22 mouse cellular contexts compared by ENCODE assay signal in the genomic region with DNA sequence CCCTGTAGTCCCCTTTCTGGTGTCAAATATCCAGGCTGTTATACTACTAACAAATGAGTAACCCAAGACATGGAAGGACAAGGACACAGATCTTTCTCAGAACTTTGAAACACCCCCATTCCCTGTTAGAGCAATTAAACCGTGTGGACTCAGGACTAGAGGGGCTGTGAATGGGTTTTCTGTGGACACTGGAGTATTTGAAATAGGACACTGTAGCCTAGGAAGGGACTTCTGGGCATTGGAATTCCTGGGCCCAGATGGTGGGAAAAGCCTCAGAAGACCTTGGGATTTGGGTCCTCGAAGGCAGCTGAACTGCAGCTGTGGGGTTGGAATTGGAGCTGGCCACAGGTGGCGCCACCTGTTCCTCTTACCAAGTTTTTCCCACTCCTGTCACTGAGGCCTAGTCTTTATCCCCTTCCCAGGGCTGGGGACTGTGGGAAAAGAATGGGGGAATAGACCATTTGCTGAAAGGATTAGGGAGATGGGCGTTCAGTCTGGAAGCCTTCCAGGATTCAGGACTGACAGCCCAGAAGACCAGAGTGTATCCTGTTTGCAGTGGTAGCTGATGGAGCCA. TPM values are rescaled to one million over a fixed set of nuclear protein-coding genes. Genes with fewer than 3 reads are reported as not detected.
DNase-seq lines count a peak whose midpoint lies in the region; ATAC-seq and TF ChIP-seq lines count a peak whose summit lies in the region.
"Had no signal": no experiment of that assay in that cellular context is flagged by ENCODE, and none has a peak within 500 bp of the region (broad histone marks: within the 10 kb centered on the region; RNA-seq: fewer than 3 reads in every experiment).

No protein-coding gene starts in this region.

- no peak overlapping the region for H3K4me3 ChIP-seq in kidney, embryonic 15.5 days (replicated peaks)
- no peak overlapping the region for H3K4me3 ChIP-seq in embryonic facial prominence, embryonic 12.5 days
- H3K4me3 ChIP-seq in limb, embryonic 14.5 days (replicated peaks; ENCODE audit: low read length), result no peak overlapping the region
- no peak overlapping the region for H3K4me3 ChIP-seq in heart, embryonic 11.5 days (ENCODE audit: low read depth, low read length)
- H3K4me3 ChIP-seq: heart, adult 2 months; hindbrain, embryonic 10.5 days; liver, embryonic 13.5 days had no signal

- DNase-seq in kidney, adult 9 months, result no peak
- DNase-seq in R1 (ENCODE audit: low read depth, low spot score), result peak; percentile 10
- peak; percentile 68 for DNase-seq in limb, embryonic 14.5 days (ENCODE audit: low spot score)
- no peak for DNase-seq in adrenal gland, postnatal 25 days
- DNase-seq: adrenal gland, postnatal 36 days; cerebellum, adult 18-20 months; cerebellum, postnatal 36 days; heart, adult 2 months; kidney, adult 18-20 months; liver, embryonic 13.5 days; lung, embryonic 14.5 days; right cerebral cortex, adult 18-20 months; thymus, postnatal 14 days had no signal

- no peaks in the 10 kb centered on the region for H3K4me1 ChIP-seq in kidney, embryonic 15.5 days
- H3K4me1 ChIP-seq in embryonic facial prominence, embryonic 12.5 days, result no peaks in the 10 kb centered on the region
- no peaks in the 10 kb centered on the region for H3K4me1 ChIP-seq in limb, embryonic 14.5 days (ENCODE audit: control insufficient read depth, insufficient read depth, low read length)
- no peaks in the 10 kb centered on the region for H3K4me1 ChIP-seq in heart, embryonic 11.5 days (ENCODE audit: control insufficient read depth, insufficient read depth, low read length)
- H3K4me1 ChIP-seq: liver, embryonic 13.5 days had no signal

- no peak overlapping the region for H3K27ac ChIP-seq in kidney, embryonic 15.5 days
- H3K27ac ChIP-seq in embryonic facial prominence, embryonic 12.5 days, result no peak overlapping the region
- no peak overlapping the region for H3K27ac ChIP-seq in limb, embryonic 14.5 days (replicated peaks; ENCODE audit: low read depth, low read length)
- H3K27ac ChIP-seq in heart, embryonic 11.5 days (ENCODE audit: low read depth, low read length), result no peak overlapping the region
- H3K27ac ChIP-seq: heart, adult 2 months; hindbrain, embryonic 10.5 days; liver, embryonic 13.5 days; macrophage had no signal

- H3K27me3 ChIP-seq in kidney, embryonic 15.5 days, result no peaks in the 10 kb centered on the region
- H3K27me3 ChIP-seq in embryonic facial prominence, embryonic 12.5 days, result no peaks in the 10 kb centered on the region
- H3K27me3 ChIP-seq in limb, embryonic 14.5 days (ENCODE audit: control insufficient read depth, insufficient read depth, low read length), result no peaks in the 10 kb centered on the region
- no peaks in the 10 kb centered on the region for H3K27me3 ChIP-seq in heart, embryonic 11.5 days (ENCODE audit: control insufficient read depth, insufficient read depth, low read length)
- H3K27me3 ChIP-seq: liver, embryonic 13.5 days; Patski had no signal

- TF ChIP-seq POLR2A in limb, embryonic 14.5 days (IDR thresholded peaks at IDR 0.05; ENCODE audit: borderline replicate concordance, extremely low read depth, insufficient read depth, insufficient read length), result no peak

- H3K9ac ChIP-seq in kidney, embryonic 15.5 days, result no peak overlapping the region
- H3K9ac ChIP-seq in embryonic facial prominence, embryonic 12.5 days, result no peak overlapping the region
- no peak overlapping the region for H3K9ac ChIP-seq in limb, embryonic 14.5 days (ENCODE audit: low read depth, low read length, severe bottlenecking)
- H3K9ac ChIP-seq in heart, embryonic 11.5 days (ENCODE audit: low read depth, low read length), result no peak overlapping the region
- H3K9ac ChIP-seq: liver, embryonic 13.5 days; lung, embryonic 14.5 days had no signal

- no peak overlapping the region for H3K4me2 ChIP-seq in kidney, embryonic 15.5 days
- no peak overlapping the region for H3K4me2 ChIP-seq in embryonic facial prominence, embryonic 12.5 days (replicated peaks)
- no peak overlapping the region for H3K4me2 ChIP-seq in limb, embryonic 14.5 days (replicated peaks; ENCODE audit: low read depth, low read length, severe bottlenecking)
- H3K4me2 ChIP-seq in heart, embryonic 11.5 days, result no peak overlapping the region
- H3K4me2 ChIP-seq: liver, embryonic 13.5 days; lung, embryonic 14.5 days; midbrain, embryonic 11.5 days had no signal

- ATAC-seq in kidney, embryonic 15.5 days (replicated peaks; ENCODE audit: low FRiP score), result 0 out of 2 replicates have a peak, but pooled peaks have one; percentile 36
- ATAC-seq in embryonic facial prominence, embryonic 12.5 days (ENCODE audit: insufficient number of reproducible peaks, insufficient read depth, low FRiP score, low TSS enrichment), result peak; percentile 23; the same call in 1 of the 2 replicates
- peak; percentile 87 for ATAC-seq in limb, embryonic 14.5 days (ENCODE audit: low FRiP score, low read depth)
- no peak for ATAC-seq in heart, embryonic 11.5 days (replicated peaks; ENCODE audit: insufficient number of reproducible peaks, low FRiP score, low TSS enrichment)
- ATAC-seq: forebrain, embryonic 14.5 days; Patski had no signal

- no peaks in the 10 kb centered on the region for H3K36me3 ChIP-seq in kidney, embryonic 15.5 days
- H3K36me3 ChIP-seq in embryonic facial prominence, embryonic 12.5 days, result no peaks in the 10 kb centered on the region
- H3K36me3 ChIP-seq in limb, embryonic 14.5 days (ENCODE audit: control insufficient read depth, insufficient read depth, low read length), result no peaks in the 10 kb centered on the region
- no peaks in the 10 kb centered on the region for H3K36me3 ChIP-seq in heart, embryonic 11.5 days (ENCODE audit: control insufficient read depth, insufficient read depth, low read length)
- H3K36me3 ChIP-seq: hindbrain, embryonic 10.5 days; liver, embryonic 13.5 days had no signal

- H3K9me3 ChIP-seq in kidney, embryonic 15.5 days (replicated peaks), result no peaks in the 10 kb centered on the region
- no peaks in the 10 kb centered on the region for H3K9me3 ChIP-seq in embryonic facial prominence, embryonic 12.5 days
- H3K9me3 ChIP-seq in limb, embryonic 14.5 days (ENCODE audit: control insufficient read depth, low read length), result no peaks in the 10 kb centered on the region
- no peaks in the 10 kb centered on the region for H3K9me3 ChIP-seq in heart, embryonic 11.5 days (replicated peaks; ENCODE audit: control insufficient read depth, low read length)
- H3K9me3 ChIP-seq: liver, embryonic 13.5 days had no signal

- WGBS in kidney, embryonic 15.5 days, result 62% methylated on average over 4 of the region's 4 CpGs
- 68% methylated on average over 4 of the region's 4 CpGs for WGBS in embryonic facial prominence, embryonic 12.5 days
- WGBS in limb, embryonic 14.5 days, result 67% methylated on average over 4 of the region's 4 CpGs
- 78% methylated on average over 4 of the region's 4 CpGs for WGBS in heart, embryonic 11.5 days (ENCODE audit: insufficient replicate concordance)

RNA-seq across cellular contexts. Expression of a gene that starts 37.2 kb away (rescaled TPM):
- 6.5 and 7.7 TPM in 2 replicates for polyA plus RNA-seq in kidney, embryonic 15.5 days (2015; fragmentation: Nextera tagmentation; extraction: Ambion mirVana)
- polyA plus RNA-seq in embryonic facial prominence, embryonic 12.5 days (2016; fragmentation: Nextera tagmentation; extraction: Ambion mirVana), result 22.1 and 22.2 TPM in 2 replicates
- polyA plus RNA-seq in limb, embryonic 14.5 days (2012; rRNA removed), result 13.6 TPM in 2 replicates
- 21.5 and 22.9 TPM in 2 replicates for polyA plus RNA-seq in limb, embryonic 14.5 days (2014; fragmentation: Nextera tagmentation; extraction: Ambion mirVana)
- 16.0 and 17.3 TPM in 2 replicates for total RNA-seq in adrenal gland, postnatal 25 days (2021)
- 1.4 TPM in 2 replicates for polyA plus RNA-seq in heart, embryonic 11.5 days (2014; fragmentation: Nextera tagmentation; extraction: Ambion mirVana)
- total RNA-seq: monocyte, adult 5-6 weeks had no signal
- polyA plus RNA-seq: macrophage, Patski had no signal

Comparison
In these comparisons a context has a peak if more than half of its experiments do, and no peak if none do; other contexts are left out.
1. DNase-seq: peak in R1 (single experiment) and limb, embryonic 14.5 days (single experiment); none in kidney, adult 9 months (single experiment) and adrenal gland, postnatal 25 days (single experiment).